Mouse (Mus musculus): ENCODE measurements around the gene Gm21897. TPM values are rescaled to one million over a fixed set of nuclear protein-coding genes. Genes with fewer than 3 reads are reported as not detected.
"Not testable (repeated sequence)": the region's sequence is repeated elsewhere in the genome, so short reads cannot be mapped to it uniquely, and the experiment has no call there.

Gene Gm21897
- not detected in 2 replicates for polyA plus RNA-seq (2014; fragmentation: Nextera tagmentation; extraction: Ambion mirVana)

- H3K9ac ChIP-seq (ENCODE audit: low read length); DNase-seq (ENCODE audit: low spot score); H3K4me2 ChIP-seq (ENCODE audit: low read depth); H3K4me3 ChIP-seq (ENCODE audit: low read depth, low read length); ATAC-seq (ENCODE audit: insufficient read depth, low FRiP score, low TSS enrichment); H3K27ac ChIP-seq (ENCODE audit: low read depth, low read length); H3K4me1 ChIP-seq (ENCODE audit: control insufficient read depth, insufficient read depth, low read length); H3K9me3 ChIP-seq (ENCODE audit: control insufficient read depth, low read length); H3K36me3 ChIP-seq (ENCODE audit: control insufficient read depth, insufficient read depth, low read length); H3K27me3 ChIP-seq (ENCODE audit: control insufficient read depth, insufficient read depth, low read length): not testable (repeated sequence)
- WGBS: no CpG with 5 or more reads among the region's 4 CpGs
Observed at GRCm38 (mm10) chr16:15317158-15317557, at the start of gene Gm21897. Gene Gm21897 (plus strand): TSS chr16:15317458.

- Histone ChIP-seq H3K9ac (ENCODE audit: low read length) (no peak overlapping the region), H3K36me3 (ENCODE audit: control insufficient read depth, insufficient read depth, low read length) (no peaks in the 10 kb centered on the region), H3K27me3 (ENCODE audit: control insufficient read depth, insufficient read depth, low read length) (no peaks in the 10 kb centered on the region), H3K27ac (ENCODE audit: low read depth, low read length) (no peak overlapping the region), H3K4me2 (ENCODE audit: low read depth) (no peak overlapping the region), H3K4me1 (ENCODE audit: control insufficient read depth, insufficient read depth, low read length) (no peaks in the 10 kb centered on the region), H3K4me3 (ENCODE audit: low read depth, low read length) (no peak overlapping the region), H3K9me3 (ENCODE audit: control insufficient read depth, low read length) (no peaks in the 10 kb centered on the region)
- 82% methylated on average over 1 of the region's 1 CpGs for WGBS
- no peak for ATAC-seq (ENCODE audit: insufficient read depth, low FRiP score, low TSS enrichment)
- DNase-seq (ENCODE audit: low spot score): no peak
Observed at GRCm38 (mm10) chr16:15272291-15272690, 45.0 kb upstream of the Gm21897 start.

GRCm38 (mm10) chr16:15277461-15277860 is 39.8 kb upstream of the Gm21897 start:
- H3K4me1 ChIP-seq (ENCODE audit: control insufficient read depth, insufficient read depth, low read length): no peaks in the 10 kb centered on the region
- ATAC-seq (ENCODE audit: insufficient read depth, low FRiP score, low TSS enrichment) (no peak), DNase-seq (ENCODE audit: low spot score) (no peak)
- H3K9ac ChIP-seq (ENCODE audit: low read length): no peak overlapping the region
- H3K9me3 ChIP-seq (ENCODE audit: control insufficient read depth, low read length): no peaks in the 10 kb centered on the region
- no peak overlapping the region for H3K4me3 ChIP-seq (ENCODE audit: low read depth, low read length)
- no peaks in the 10 kb centered on the region for H3K27me3 ChIP-seq (ENCODE audit: control insufficient read depth, insufficient read depth, low read length)
- H3K27ac ChIP-seq (ENCODE audit: low read depth, low read length): no peak overlapping the region
- no peaks in the 10 kb centered on the region for H3K36me3 ChIP-seq (ENCODE audit: control insufficient read depth, insufficient read depth, low read length)
- H3K4me2 ChIP-seq (ENCODE audit: low read depth): no peak overlapping the region

DNA sequence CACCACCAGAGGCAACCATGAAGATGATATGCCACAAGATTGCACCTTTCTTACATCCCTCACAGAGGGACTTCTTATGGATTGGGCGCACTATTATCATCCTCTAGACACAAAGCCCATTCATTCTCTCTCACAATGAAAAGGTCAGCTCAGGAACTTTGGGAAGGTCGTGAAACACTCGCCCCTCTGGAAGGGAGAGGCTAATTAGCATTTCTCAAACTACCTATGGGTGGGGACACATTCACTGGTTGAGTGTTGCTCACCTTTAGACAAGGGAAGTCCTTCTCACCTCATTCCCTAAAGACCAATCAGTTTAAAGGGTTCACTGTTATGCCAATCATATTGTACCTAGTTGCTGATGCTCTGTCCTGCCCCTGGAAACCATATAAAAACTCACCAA is 24.2 kb upstream of the Gm21897 start:
- Histone ChIP-seq H3K4me2 (ENCODE audit: low read depth) (no peak overlapping the region), H3K4me1 (ENCODE audit: control insufficient read depth, insufficient read depth, low read length) (no peaks in the 10 kb centered on the region), H3K4me3 (ENCODE audit: low read depth, low read length) (no peak overlapping the region), H3K9ac (ENCODE audit: low read length) (no peak overlapping the region), H3K9me3 (ENCODE audit: control insufficient read depth, low read length) (no peaks in the 10 kb centered on the region), H3K27ac (ENCODE audit: low read depth, low read length) (no peak overlapping the region), H3K27me3 (ENCODE audit: control insufficient read depth, insufficient read depth, low read length) (no peaks in the 10 kb centered on the region), H3K36me3 (ENCODE audit: control insufficient read depth, insufficient read depth, low read length) (no peaks in the 10 kb centered on the region)
- no peak for DNase-seq (ENCODE audit: low spot score)
- no peak for ATAC-seq (ENCODE audit: insufficient read depth, low FRiP score, low TSS enrichment)
- 76% methylated on average over 3 of the region's 3 CpGs for WGBS

- Histone ChIP-seq H3K9me3 (ENCODE audit: control insufficient read depth, low read length) (no peaks in the 10 kb centered on the region), H3K9ac (ENCODE audit: low read length) (no peak overlapping the region), H3K4me2 (ENCODE audit: low read depth) (no peak overlapping the region), H3K4me1 (ENCODE audit: control insufficient read depth, insufficient read depth, low read length) (no peaks in the 10 kb centered on the region), H3K36me3 (ENCODE audit: control insufficient read depth, insufficient read depth, low read length) (no peaks in the 10 kb centered on the region), H3K27ac (ENCODE audit: low read depth, low read length) (no peak overlapping the region), H3K4me3 (ENCODE audit: low read depth, low read length) (no peak overlapping the region), H3K27me3 (ENCODE audit: control insufficient read depth, insufficient read depth, low read length) (no peaks in the 10 kb centered on the region)
- DNase-seq (ENCODE audit: low spot score) (no peak), ATAC-seq (ENCODE audit: insufficient read depth, low FRiP score, low TSS enrichment) (no peak)
- WGBS: 88% methylated on average over 1 of the region's 1 CpGs
Observed at GRCm38 (mm10) chr16:15294289-15294688, 23.0 kb upstream of the Gm21897 start.

- Histone ChIP-seq H3K27me3 (ENCODE audit: control insufficient read depth, insufficient read depth, low read length) (no peaks in the 10 kb centered on the region), H3K9ac (ENCODE audit: low read length) (no peak overlapping the region), H3K4me1 (ENCODE audit: control insufficient read depth, insufficient read depth, low read length) (no peaks in the 10 kb centered on the region), H3K4me3 (ENCODE audit: low read depth, low read length) (no peak overlapping the region), H3K9me3 (ENCODE audit: control insufficient read depth, low read length) (no peaks in the 10 kb centered on the region), H3K36me3 (ENCODE audit: control insufficient read depth, insufficient read depth, low read length) (no peaks in the 10 kb centered on the region), H3K4me2 (ENCODE audit: low read depth) (no peak overlapping the region), H3K27ac (ENCODE audit: low read depth, low read length) (no peak overlapping the region)
- WGBS: 61% methylated on average over 8 of the region's 8 CpGs
- peak; percentile 26 for DNase-seq (ENCODE audit: low spot score)
- no peak for ATAC-seq (ENCODE audit: insufficient read depth, low FRiP score, low TSS enrichment)
Observed at GRCm38 (mm10) chr16:15294911-15295659, 22.2 kb upstream of the Gm21897 start.

DNA sequence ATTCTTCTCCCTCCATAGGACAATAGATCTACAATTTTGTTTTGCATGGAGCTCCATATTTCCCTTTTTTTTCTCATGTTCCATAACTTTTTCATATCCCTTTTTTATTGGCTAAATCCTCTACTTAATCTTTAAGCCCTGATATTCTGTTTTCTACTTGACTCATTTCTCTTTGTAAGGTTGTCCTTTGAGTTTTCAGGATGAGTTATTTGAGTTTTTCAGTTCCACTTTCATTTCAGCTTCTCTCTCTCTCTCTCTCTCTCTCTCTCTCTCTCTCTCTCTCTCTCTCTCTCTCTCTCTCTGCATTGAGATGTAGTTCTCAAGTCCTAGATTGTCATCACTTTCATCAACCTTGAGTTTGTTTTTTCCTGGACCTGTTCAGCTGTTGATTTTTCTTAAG is 17.3 kb downstream of the Gm21897 start:
- Histone ChIP-seq H3K4me2 (ENCODE audit: low read depth) (no peak overlapping the region), H3K27ac (ENCODE audit: low read depth, low read length) (no peak overlapping the region), H3K9ac (ENCODE audit: low read length) (no peak overlapping the region), H3K4me3 (ENCODE audit: low read depth, low read length) (no peak overlapping the region), H3K9me3 (ENCODE audit: control insufficient read depth, low read length) (no peaks in the 10 kb centered on the region), H3K4me1 (ENCODE audit: control insufficient read depth, insufficient read depth, low read length) (no peaks in the 10 kb centered on the region), H3K27me3 (ENCODE audit: control insufficient read depth, insufficient read depth, low read length) (no peaks in the 10 kb centered on the region), H3K36me3 (ENCODE audit: control insufficient read depth, insufficient read depth, low read length) (no peaks in the 10 kb centered on the region)
- DNase-seq (ENCODE audit: low spot score) (no peak), ATAC-seq (ENCODE audit: insufficient read depth, low FRiP score, low TSS enrichment) (no peak)

- ATAC-seq (ENCODE audit: insufficient read depth, low FRiP score, low TSS enrichment) (no peak), DNase-seq (ENCODE audit: low spot score) (no peak)
- H3K27ac ChIP-seq (ENCODE audit: low read depth, low read length): no peak overlapping the region
- H3K4me2 ChIP-seq (ENCODE audit: low read depth): no peak overlapping the region
- H3K36me3 ChIP-seq (ENCODE audit: control insufficient read depth, insufficient read depth, low read length): no peaks in the 10 kb centered on the region
- H3K9me3 ChIP-seq (ENCODE audit: control insufficient read depth, low read length): no peaks in the 10 kb centered on the region
- H3K4me3 ChIP-seq (ENCODE audit: low read depth, low read length): no peak overlapping the region
- H3K9ac ChIP-seq (ENCODE audit: low read length): no peak overlapping the region
- no peaks in the 10 kb centered on the region for H3K27me3 ChIP-seq (ENCODE audit: control insufficient read depth, insufficient read depth, low read length)
- H3K4me1 ChIP-seq (ENCODE audit: control insufficient read depth, insufficient read depth, low read length): no peaks in the 10 kb centered on the region
- WGBS: 82% methylated on average over 4 of the region's 4 CpGs
Observed at GRCm38 (mm10) chr16:15339051-15339450, 21.8 kb downstream of the Gm21897 start.

- DNase-seq (ENCODE audit: low spot score) (no peak), ATAC-seq (ENCODE audit: insufficient read depth, low FRiP score, low TSS enrichment) (no peak)
- Histone ChIP-seq H3K4me1 (ENCODE audit: control insufficient read depth, insufficient read depth, low read length) (no peaks in the 10 kb centered on the region), H3K27me3 (ENCODE audit: control insufficient read depth, insufficient read depth, low read length) (no peaks in the 10 kb centered on the region), H3K36me3 (ENCODE audit: control insufficient read depth, insufficient read depth, low read length) (no peaks in the 10 kb centered on the region), H3K27ac (ENCODE audit: low read depth, low read length) (no peak overlapping the region), H3K9me3 (ENCODE audit: control insufficient read depth, low read length) (no peaks in the 10 kb centered on the region), H3K4me3 (ENCODE audit: low read depth, low read length) (no peak overlapping the region), H3K9ac (ENCODE audit: low read length) (no peak overlapping the region), H3K4me2 (ENCODE audit: low read depth) (no peak overlapping the region)
- 77% methylated on average over 1 of the region's 1 CpGs for WGBS
Observed at GRCm38 (mm10) chr16:15346045-15346444, 28.8 kb downstream of the Gm21897 start.

Data from neural tube, embryonic 11.5 days (tissue).